Mouse (Mus musculus): ENCODE results near the gene Khk. TPM values are rescaled to one million over a fixed set of nuclear protein-coding genes. Genes with fewer than 3 reads are reported as not detected.

The Khk gene
- total RNA-seq, 2 experiments from 2014 or later = 4.7 to 4.8 TPM

GRCm38 (mm10) chr5:30931378-30931777 is 10.1 kb downstream of the Khk start:
- intact Hi-C loops (cut with DNase I) = loop anchor here (5.0 kb wide), 1 partner anchor 71 kb away; no protein-coding TSS in a partner anchor
- no peak for DNase-seq

GRCm38 (mm10) chr5:30933705-30934104 is 12.5 kb downstream of the Khk start:
- DNase-seq = no peak
- intact Hi-C loops (cut with DNase I) = loop anchor here (5.0 kb wide), 1 partner anchor 69 kb away; no protein-coding TSS in a partner anchor

- intact Hi-C loops (cut with DNase I) = loop anchor here (5.0 kb wide), 1 partner anchor 67 kb away; no protein-coding TSS in a partner anchor
- no peak for DNase-seq
Observed at GRCm38 (mm10) chr5:30934725-30935461, 13.7 kb downstream of the Khk start.

GRCm38 (mm10) chr5:30943004-30943403 is 21.8 kb downstream of the Khk start:
- no peak for DNase-seq
- intact Hi-C loops (cut with DNase I) = no loop called here

- DNase-seq = no peak
- intact Hi-C loops (cut with DNase I) = no loop called here
Observed at GRCm38 (mm10) chr5:30944344-30944743, 23.1 kb downstream of the Khk start.

GRCm38 (mm10) chr5:30944956-30945781 is 23.9 kb downstream of the Khk start, which contains the start of gene Cgref1:
Gene Cgref1 (minus strand): TSS chr5:30945591.
- intact Hi-C loops (cut with DNase I) = no loop called here
- peak; percentile 72 for DNase-seq

GRCm38 (mm10) chr5:30948620-30949019 is 27.4 kb downstream of the Khk start:
- intact Hi-C loops (cut with DNase I) = no loop called here
- no peak for DNase-seq

- intact Hi-C loops (cut with DNase I) = no loop called here
- peak; percentile 95 for DNase-seq
Observed at GRCm38 (mm10) chr5:30949654-30950326, 28.6 kb downstream of the Khk start.

GRCm38 (mm10) chr5:30950451-30950850 is 29.2 kb downstream of the Khk start:
- peak; percentile 34 for DNase-seq
- intact Hi-C loops (cut with DNase I) = no loop called here

GRCm38 (mm10) chr5:30950922-30951321 is 29.7 kb downstream of the Khk start:
- no peak for DNase-seq
- intact Hi-C loops (cut with DNase I) = no loop called here

GRCm38 (mm10) chr5:30951706-30952105 is 30.5 kb downstream of the Khk start:
- intact Hi-C loops (cut with DNase I) = no loop called here
- DNase-seq = no peak

GRCm38 (mm10) chr5:30952551-30952950 is 31.3 kb downstream of the Khk start:
- intact Hi-C loops (cut with DNase I) = no loop called here
- DNase-seq = no peak

- no peak for DNase-seq
- intact Hi-C loops (cut with DNase I) = no loop called here
Observed at GRCm38 (mm10) chr5:30954065-30954464, 32.8 kb downstream of the Khk start.

GRCm38 (mm10) chr5:30954556-30954955 is 33.3 kb downstream of the Khk start:
- DNase-seq = no peak
- intact Hi-C loops (cut with DNase I) = no loop called here

- intact Hi-C loops (cut with DNase I) = no loop called here
- no peak for DNase-seq
Observed at GRCm38 (mm10) chr5:30955751-30956150, 34.5 kb downstream of the Khk start.

- DNase-seq = no peak
- intact Hi-C loops (cut with DNase I) = no loop called here
Observed at GRCm38 (mm10) chr5:30957891-30958290, 36.7 kb downstream of the Khk start.

GRCm38 (mm10) chr5:30959198-30959854 is 38.1 kb downstream of the Khk start:
- intact Hi-C loops (cut with DNase I) = no loop called here
- DNase-seq = no peak

- peak; percentile 99 for DNase-seq
- intact Hi-C loops (cut with DNase I) = no loop called here
Observed at GRCm38 (mm10) chr5:30959966-30960501, 38.8 kb downstream of the Khk start, which contains the start of gene Preb. Gene Preb (minus strand): TSS chr5:30960361.

- intact Hi-C loops (cut with DNase I) = no loop called here
Observed at GRCm38 (mm10) chr5:30960814-30961213, 39.6 kb downstream of the Khk start.

More at GRCm38 (mm10) chr5:30960814-30961213, 39.6 kb downstream of the Khk start:
- no peak for DNase-seq

Data from left cerebral cortex, postnatal 4 days (tissue).